Mouse (Mus musculus) spleen, adult 18-20 months (tissue): ENCODE data around the gene Tapt1.
A peak's percentile ranks its signal among the peaks of the same experiment; 100 is the strongest.

Experiments
- DNase-seq, 2 experiments: peaks; one replicate each; pipeline ENCODE4 v3.0.0; 2022; ENCODE audit warnings: mixed read lengths in 2 of 2

Tapt1 gene

DNA sequence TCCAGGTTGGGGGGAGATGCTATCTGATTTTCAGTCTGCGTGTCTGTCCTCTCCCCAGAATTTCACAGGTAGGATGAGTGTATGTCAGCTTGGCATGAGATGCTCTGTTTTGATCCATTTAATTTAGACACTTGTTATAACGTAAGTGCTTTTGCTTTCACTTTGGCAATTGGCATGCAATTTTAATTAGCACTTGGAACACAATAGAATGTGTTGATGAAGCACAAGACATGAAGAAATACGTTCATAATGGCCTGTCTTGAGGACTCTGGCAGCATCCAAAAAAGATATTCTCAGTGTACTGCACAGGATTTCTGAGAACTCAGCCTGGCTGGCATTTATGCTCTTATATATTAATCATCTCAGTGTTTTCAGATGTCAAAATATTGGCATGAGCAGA lies 7.5 kb upstream of the Tapt1 start:
- no peak for DNase-seq

DNA sequence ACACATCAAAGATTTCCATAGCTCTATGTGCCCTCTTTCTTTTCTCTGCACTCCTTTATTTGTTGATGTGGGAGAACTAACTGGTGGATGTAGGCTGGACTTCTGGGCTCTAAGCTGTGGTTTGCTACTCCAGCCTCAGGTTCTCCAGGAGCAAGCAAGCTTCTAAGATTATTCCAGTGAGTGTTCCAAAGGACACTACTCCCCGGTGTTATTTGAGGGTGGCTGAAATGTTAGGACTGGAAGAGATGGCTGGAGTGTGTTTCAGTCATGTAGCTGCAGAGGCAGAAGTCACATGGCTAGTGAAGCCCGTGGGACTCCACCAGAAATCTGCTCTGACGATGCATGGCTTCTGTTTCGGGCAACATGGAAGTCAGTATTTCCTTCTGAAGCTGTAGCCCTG lies 2.3 kb upstream of the Tapt1 start:
- no peak for DNase-seq

DNA sequence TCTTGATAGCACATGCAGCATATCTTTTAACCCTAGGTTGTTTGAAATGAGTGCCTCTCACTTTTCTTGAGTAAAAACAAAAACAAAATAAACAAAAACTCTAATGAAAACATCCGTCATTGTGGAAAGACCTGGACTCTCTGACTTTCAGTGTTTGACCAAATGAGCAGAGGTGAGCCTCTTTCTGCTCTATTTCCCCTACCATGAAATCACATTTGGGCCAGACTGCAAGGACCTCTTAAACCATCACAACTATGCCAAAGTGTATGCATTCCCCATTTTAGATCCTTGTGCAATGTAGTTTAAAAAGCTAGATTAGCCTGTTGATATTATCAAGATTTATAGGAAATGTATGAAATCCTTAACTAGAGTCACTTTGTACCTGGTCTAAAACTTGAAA lies 1.9 kb upstream of the Tapt1 start:
- DNase-seq, result no peak

DNA sequence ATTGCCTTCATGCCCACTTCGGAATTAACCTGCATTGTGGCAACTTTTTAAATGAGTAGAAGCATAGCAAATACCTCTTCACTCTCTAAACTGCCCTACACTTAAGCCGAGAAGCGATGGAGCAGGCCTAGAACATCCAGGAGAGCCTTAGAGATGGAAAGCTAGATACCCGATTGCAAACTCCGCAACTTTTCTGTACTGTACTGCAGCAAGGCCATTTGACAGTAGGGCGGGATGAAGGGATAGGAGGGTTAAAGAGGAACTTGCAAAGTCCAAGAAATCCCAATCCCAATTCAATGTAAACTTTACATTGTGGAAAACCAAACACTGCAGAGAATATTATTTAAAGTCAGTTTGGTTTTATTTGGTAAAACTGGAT lies 1.0 kb upstream of the Tapt1 start:
- no peak for DNase-seq

DNA sequence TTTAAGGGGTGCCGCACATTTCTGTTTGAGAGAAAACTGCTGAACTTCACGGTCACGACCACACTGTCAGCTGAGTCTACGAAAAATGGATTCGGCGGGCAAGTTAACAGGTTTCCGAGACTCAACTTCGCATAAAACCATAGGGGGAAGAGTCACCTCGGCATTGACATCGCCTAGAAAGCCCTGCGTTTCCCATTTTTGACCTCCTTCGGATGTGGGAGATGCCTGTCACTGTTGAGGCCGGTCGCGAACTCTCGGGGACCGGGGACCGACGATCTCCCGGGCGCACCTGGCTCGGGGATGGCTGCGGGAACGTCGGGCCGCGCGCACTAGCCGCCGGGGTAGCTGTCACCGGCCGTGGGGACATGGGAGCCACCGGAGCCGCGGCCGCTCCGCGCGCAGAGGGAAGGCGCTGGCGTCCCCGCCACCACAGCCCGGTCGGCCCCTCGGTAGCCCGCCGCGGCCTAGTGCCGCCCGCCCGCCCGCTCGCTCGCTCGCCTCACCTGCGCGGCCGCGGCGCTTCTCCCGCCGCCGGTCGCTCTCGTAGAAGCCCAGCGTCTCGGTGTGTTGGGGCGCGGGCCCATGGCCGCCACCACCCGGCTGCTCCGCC lies 410 bp downstream of the Tapt1 start:
- DNase-seq, result peak in 1 of 2 experiments; percentile 49

DNA sequence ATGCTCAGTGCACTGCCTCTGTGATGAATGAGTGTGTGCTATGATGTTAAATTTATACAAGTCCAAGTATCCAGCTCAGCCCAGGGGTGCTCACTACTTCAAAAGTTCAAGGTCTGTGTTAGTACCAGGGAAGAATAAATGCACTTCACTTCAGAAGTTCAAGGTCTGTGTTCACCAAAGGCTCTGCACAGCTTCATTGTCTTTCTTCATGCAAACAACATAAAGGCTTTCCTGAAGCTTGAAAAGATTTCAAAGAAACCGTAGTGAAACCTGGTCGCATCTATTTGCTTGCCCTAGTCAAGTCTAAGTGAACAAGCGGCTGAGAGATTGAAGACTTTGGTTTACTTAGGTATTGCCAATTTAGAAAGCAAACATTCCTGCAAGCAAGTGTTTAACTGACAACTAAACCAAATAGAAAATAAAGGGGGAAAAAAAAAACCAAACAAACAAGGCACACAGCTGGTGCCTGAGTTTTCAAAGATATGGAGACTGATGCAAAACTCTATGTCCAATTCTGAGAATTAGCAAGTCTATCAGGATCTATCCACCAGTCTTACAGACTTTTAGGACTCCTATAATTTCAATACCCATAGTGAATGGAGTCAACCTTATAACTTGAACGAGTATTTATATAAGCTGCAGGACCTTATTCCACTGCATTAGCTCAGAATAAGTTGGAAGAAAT lies 1.4 kb downstream of the Tapt1 start:
- DNase-seq, result no peak

DNA sequence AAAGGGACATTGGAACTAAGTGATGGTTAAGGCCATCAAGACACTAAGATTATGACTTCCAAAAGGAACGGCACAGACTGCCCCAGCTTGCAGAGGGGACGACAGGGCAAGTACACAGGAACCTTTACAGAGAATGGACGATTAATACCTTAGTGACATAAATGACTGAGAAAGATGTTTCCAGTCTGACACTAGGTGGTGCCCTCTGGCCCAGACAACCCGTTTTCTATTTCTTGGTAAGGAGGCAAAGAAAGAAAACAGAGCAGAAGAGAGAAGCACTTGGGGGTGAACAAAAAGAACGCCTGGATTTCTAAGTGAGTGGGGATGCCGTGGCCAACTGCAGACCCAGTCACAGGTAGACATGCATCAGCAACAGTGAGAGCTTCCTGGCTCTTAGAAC lies 2.2 kb downstream of the Tapt1 start:
- DNase-seq, result peak; percentile 16 to 41

DNA sequence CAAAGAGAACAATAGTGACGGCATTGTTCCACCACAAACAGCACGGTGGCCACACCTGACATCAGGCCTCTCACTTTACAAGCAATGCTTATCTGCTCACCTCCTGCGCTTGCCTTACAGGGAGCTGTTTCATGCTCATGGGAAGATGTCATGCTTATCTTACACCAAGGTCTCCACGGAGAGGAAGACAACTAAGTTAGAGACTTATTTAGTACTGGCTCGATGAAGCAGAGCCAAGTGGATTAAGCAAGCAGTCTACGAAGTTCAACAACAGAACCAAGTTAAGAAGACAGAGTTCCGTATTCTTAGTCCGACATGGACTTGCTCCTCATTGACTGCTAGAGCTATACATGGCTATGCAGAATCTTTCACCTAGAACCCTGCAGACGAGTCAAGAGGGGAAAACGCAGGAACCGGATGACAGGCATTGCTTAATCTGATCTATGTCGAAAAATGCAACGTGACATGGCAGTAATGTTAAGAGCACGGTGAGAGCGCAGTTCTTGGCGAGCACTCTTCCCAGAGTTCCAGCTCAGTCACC lies 3.0 kb downstream of the Tapt1 start:
- DNase-seq, result no peak

DNA sequence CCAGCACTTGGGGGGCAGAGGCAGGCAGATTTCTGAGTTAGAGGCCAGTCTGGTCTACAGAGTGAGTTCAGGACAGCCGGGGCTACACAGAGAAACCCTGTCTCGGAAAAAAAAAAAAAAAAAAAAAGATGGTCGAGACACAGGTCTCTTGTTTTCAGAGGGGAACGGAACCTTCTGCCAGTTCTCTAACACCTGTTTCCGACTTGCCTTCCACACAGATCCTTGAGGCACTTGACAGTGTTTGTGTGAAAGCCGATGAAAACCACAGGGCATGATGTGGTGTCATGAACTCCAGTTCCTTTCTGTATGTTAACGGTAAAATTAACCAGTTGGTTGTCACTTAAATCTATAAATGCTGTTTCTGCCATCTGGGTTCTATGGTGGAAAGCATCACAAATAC lies 6.0 kb downstream of the Tapt1 start:
- DNase-seq, result no peak

DNA sequence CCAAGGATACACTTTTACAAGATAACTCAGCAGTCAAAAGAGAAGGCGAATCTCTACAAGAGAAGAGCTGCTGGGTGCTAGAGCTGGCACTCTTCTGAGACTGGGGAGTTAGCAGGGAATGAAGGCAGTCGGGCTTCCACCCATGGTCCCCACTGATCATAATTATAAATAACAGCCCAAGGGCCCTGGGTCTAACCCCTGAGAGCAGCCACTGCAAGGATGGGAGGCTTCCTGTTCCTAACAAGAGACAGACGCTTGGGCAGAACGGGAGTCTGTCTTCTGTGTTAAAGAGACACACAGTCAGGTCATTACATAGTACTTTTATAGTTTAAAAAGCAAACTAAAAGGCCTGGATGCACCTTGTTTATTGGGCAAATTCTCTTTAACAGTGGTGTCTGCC lies 6.6 kb downstream of the Tapt1 start:
- DNase-seq, result no peak

DNA sequence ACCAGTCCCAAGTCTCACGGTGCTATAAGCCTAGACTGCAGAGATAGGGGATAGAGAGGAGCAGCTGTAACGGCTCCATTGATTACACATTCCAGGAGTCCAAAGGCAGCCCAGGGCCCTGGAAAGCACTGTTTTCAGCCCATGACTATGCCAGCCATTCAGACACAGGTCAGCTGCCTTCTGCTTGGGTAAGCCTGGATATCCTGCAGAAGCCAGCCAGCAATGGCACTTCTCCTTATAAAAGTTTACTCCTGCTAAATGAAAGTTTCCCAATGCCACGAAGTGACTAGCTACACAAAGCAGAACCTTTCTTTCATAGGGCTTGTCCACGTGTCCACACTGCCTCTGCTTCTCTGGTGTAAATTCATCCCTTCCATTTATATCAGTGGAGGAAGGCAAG lies 7.9 kb downstream of the Tapt1 start:
- no peak for DNase-seq

DNA sequence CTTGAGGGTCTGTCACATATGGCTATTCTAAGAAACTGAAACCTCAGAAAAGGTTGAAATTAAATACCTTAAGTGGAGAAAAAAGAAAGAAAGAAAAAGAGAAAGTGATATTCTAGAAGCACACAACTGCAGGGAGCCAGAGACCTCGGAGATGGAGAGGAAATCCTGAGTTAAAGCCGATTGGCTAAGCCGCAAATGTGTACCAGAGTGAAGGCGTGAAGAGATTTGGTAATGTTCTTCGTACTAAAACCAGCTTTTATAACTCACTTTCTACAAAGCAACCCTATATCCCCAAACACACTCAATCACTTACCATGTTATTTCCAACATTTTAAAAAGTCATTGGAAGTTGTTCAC lies 8.8 kb downstream of the Tapt1 start:
- DNase-seq, result no peak

DNA sequence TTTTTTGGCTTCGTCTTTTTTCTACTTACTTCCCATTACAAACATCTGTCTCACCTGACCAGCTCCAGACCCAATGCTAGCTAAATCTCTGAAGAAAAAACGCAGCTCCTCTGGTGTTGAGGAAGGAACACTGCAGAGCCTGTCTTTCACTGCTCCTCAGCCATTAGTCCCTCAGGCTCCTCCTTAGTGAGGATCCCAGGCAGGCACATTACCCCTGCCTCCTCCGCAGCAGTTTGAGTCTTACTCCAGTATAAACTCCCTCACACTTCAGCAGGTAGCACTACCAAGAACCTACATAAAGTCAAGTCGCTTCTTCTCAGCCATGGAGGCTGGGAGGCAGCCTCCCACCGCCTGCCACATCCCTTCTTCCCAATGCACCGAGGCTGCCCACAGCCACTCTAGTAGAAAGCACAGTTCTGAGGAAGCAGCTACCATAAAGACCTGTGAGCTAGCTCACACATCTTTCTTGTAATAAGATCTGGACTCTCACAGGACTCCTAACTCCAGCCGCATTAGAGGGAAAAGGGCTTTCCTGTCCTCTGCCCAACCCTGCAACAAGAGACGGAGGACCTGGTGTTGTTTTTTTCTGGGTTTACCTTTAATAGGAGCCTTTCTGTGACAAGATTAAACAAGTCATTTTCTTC lies 9.3 kb downstream of the Tapt1 start:
- no peak for DNase-seq

DNA sequence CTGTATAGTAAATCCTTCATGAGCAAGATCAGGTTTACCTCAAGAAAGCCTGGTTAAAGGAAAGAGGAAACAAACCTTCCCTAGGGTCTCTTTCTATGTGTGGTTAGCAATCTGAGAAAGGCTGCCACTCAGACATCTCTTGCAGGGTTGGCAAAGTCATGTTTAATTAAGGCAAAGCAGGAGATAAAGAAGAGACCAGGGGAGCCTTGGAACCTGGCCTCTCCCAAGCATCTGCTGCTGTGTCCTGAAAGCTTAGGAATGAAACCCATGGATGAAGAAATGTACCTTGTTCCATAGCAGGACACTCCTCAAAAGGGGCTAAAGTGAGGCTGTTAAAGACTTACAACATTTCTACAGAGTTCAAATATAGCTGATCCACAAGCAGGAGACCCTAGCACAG lies 11.3 kb downstream of the Tapt1 start:
- no peak for DNase-seq

DNA sequence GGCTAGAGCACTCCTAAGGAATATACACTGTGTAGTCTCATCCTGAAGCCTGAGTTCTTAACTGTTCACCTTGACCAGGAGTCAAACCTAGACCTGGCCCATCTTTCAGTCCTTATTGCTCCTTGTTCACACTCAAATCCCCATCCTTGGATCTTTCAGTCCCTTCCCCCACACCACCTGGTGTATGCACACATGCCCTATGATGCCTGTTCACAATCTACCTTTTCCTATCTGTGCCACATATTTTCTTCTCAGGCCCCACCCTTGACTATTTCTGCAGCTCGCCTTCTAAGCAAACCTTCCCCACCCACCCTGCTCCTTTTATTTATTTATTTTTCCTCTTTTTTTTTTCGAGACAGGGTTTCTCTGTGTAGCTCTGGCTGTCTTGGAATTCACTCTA lies 12.4 kb downstream of the Tapt1 start:
- DNase-seq, result no peak

DNA sequence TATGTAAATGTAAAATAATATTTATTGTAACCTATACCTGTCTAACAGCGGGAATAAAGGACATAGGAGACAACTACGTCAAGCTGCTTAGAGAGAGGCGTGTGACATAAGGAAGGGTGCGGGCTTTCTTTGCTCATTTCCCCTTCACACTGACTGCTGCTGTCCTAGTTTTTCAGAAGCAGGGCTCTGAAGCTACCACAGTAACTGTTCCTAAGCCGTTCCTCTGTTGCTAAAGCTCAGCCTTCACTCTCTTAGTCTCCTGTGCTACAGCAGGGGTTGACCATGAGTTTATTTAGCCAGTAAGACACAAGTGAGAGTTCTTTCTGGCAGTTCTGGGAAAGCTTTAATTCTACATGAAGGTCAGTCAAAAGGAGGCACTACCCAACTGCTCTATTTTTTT lies 13.0 kb downstream of the Tapt1 start:
- no peak for DNase-seq

DNA sequence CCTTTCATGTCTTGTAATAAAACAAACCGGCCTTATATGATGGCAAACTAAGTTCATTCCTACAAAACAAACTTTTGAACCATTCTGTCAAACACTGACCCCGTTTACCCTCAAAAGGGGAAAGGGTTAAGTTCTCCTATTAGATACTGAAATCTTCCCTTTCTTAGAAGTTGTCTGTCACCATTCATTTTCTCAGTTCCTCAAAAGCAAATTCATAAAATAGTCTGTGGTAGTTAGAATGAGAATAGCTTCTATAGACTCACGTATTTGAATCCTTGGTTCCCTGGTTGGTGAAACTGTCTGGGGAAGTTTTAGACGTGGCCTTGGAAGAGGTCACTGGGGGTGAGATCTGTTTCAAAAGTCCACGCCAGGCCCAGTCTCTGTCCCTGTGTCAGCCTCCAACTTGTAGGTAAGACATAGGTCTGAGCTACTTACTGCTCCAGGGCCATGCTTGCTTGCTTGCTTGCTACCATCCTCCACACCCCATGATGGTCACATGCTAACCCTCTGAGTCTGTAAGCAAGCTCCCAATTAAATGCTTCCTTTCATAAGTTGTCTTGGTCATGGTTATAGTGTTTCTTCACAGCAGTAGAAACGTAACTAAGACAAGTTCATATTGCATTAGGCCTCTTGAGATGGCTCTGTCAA lies 14.5 kb downstream of the Tapt1 start:
- no peak for DNase-seq

DNA sequence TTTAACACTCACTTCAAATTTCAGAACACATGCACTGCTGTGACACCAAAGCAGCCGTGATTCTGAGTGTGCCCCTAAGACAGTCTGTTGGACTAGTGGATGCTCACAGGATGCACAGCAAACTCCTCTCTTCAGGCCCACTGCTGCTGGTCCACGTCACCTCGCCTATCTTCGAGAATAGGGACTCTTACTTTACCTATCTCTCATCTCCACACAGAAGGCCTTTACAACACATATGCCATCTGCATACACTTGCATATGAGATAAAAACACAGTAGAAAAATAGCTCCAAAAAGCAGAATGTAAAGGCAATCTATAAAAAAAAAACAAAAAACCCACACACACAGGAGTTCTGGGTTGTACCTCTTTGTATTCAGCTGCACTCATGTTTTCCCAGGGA lies 19.1 kb downstream of the Tapt1 start:
- DNase-seq, result no peak

DNA sequence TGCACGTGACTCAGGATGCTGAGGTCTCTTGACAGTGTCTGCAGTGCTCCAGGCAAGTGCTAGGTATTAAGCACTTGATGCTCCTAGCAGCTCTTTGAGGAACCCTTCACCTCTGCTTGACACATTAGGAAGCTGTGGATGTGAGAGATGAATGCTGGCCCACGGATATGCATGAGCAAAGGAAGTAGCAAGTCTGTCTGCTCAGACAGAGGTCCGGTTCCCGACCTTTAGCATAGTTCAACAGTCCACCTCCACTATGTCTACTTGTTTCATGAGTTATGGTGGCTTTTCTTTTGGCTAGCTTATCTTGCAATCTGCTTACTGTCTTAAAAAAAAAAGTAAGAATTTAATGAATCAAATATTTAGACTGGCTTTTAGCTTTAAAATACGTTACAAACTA lies 19.8 kb downstream of the Tapt1 start:
- DNase-seq, result no peak

DNA sequence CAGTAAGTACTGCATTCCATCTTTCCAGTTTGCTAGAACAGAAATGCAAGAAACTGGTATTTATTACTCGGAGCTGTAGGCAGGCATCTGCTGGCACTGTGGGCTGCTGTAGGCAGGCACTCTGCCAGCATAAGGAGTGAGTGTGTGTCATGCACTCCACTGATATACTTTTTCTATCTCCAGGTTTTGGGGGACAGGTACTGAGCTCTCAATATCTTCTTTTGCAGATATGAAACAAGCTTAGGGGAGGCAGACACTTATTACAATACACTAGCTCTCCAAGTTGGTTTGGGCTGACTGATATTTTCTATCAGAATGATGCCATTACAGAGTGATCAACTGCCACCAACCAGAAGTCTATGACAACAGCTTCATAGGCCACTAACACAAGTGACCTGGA lies 23.0 kb downstream of the Tapt1 start:
- DNase-seq, result no peak

DNA sequence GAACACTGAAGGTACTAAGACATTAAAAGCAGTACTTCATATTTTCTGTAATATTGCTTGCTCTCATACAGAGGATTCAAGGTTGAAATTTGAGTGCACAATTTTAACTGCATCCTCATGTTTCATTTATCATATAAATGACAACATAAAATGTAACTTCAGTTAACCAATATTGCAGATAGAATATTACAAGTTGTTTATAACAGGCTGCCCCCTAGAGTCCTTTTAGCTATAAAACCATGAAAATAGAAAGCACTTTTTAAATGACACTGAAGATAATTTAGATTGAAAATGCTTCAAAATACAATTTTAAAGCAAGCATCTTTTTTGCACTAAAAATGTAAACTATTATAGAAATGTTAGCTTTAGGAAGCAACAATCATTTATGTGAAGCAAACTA lies 24.8 kb downstream of the Tapt1 start:
- no peak for DNase-seq

DNA sequence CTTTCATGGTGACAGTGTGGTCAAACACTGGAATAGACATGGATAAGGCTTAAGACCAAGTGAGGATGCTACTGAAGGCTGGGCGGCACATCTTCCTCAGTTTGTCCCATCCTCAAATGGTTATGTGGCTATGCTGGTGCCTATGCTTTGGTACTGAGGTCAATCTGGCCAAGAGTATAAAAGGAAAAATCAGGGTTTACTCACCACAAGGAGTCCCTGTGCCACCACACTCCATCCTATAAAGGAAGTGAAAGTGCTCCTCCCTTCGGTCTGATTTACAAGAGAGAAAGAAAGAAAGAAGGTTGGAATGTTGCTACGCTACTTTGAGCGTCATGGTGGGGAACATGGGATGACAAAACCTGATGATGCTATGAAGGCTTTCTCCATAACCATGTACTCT lies 27.3 kb downstream of the Tapt1 start:
- DNase-seq, result no peak

DNA sequence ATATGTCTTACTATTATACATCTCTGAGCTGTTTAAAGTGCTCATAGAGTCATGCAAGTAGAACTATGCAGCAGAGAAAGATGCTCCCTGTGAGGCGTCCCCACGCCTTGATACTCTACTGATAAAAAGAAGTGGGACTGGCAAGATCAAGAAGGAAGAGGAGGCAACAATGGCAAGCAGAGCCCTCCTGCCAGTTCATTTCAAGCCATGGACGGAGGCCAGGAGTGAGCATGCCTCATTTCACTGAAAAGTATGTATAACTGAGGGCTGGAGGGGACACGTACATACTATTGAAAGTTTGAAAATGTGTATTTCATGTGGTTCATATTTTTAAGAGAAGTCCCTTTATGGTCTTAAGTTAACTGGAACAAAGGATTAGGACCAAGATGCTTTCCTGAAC lies 28.0 kb downstream of the Tapt1 start:
- DNase-seq, result no peak

DNA sequence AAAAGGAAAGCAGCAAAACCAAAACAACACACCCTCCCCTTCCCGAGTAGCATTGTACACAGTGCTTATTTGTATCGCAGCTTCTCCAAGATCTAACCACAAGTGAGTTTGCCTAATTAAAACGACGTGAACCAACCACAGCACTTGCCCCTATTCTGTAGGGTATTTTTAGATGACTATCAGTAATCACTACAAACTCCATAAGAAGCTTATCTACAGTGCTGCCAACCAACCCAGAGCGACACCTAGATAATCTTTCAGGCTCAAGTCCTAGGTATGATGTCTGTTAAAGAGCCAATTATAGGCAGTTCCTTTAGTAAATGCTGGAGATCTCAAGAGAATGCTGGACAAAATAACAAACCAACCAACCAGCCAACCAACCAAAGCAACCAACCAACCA lies 28.6 kb downstream of the Tapt1 start:
- DNase-seq, result no peak
